Mouse (Mus musculus): ENCODE measurements around the gene H2-DMa.

The H2-DMa gene

GRCm38 (mm10) chr17:34155534-34155933 is 36.2 kb downstream of the H2-DMa start:
- DNase-seq (ENCODE audit: low spot score), result no peak

GRCm38 (mm10) chr17:34164202-34164895 is 45.0 kb downstream of the H2-DMa start:
- DNase-seq (ENCODE audit: low spot score), result no peak

- DNase-seq (ENCODE audit: low spot score), result no peak
Measured at GRCm38 (mm10) chr17:34165033-34165730, 45.8 kb downstream of the H2-DMa start.

GRCm38 (mm10) chr17:34169279-34169678 is 49.9 kb downstream of the H2-DMa start:
- peak; percentile 30 for DNase-seq (ENCODE audit: low spot score)

- DNase-seq (ENCODE audit: low spot score), result no peak
Measured at GRCm38 (mm10) chr17:34170487-34170876, 51.1 kb downstream of the H2-DMa start.

GRCm38 (mm10) chr17:34170877-34171498 is 51.6 kb downstream of the H2-DMa start:
- DNase-seq (ENCODE audit: low spot score), result peak; percentile 72

GRCm38 (mm10) chr17:34172528-34172927 is 53.2 kb downstream of the H2-DMa start:
- no peak for DNase-seq (ENCODE audit: low spot score)

- no peak for DNase-seq (ENCODE audit: low spot score)
Measured at GRCm38 (mm10) chr17:34174075-34174474, 54.7 kb downstream of the H2-DMa start.

GRCm38 (mm10) chr17:34177179-34177578 is 57.8 kb downstream of the H2-DMa start:
- DNase-seq (ENCODE audit: low spot score), result no peak

GRCm38 (mm10) chr17:34179019-34179418 is 59.7 kb downstream of the H2-DMa start:
- DNase-seq (ENCODE audit: low spot score), result no peak

GRCm38 (mm10) chr17:34179913-34180859 is 60.8 kb downstream of the H2-DMa start:
- no peak for DNase-seq (ENCODE audit: low spot score)

GRCm38 (mm10) chr17:34183564-34184219 is 64.4 kb downstream of the H2-DMa start:
- DNase-seq (ENCODE audit: low spot score), result no peak

- no peak for DNase-seq (ENCODE audit: low spot score)
Measured at GRCm38 (mm10) chr17:34185526-34185925, 66.2 kb downstream of the H2-DMa start.

- DNase-seq (ENCODE audit: low spot score), result no peak
Measured at GRCm38 (mm10) chr17:34186885-34187260, 67.5 kb downstream of the H2-DMa start.

- DNase-seq (ENCODE audit: low spot score), result peak; percentile 95
Measured at GRCm38 (mm10) chr17:34187261-34187916, 68.0 kb downstream of the H2-DMa start, which contains the start of the genes Tap1 and Psmb9. TSS of gene Tap1 (plus strand) at chr17:34187553. TSS of gene Psmb9 (minus strand) at chr17:34187764.

- peak; percentile 23 for DNase-seq (ENCODE audit: low spot score)
Measured at GRCm38 (mm10) chr17:34188010-34188409, 68.7 kb downstream of the H2-DMa start.
